In the genomic region with DNA sequence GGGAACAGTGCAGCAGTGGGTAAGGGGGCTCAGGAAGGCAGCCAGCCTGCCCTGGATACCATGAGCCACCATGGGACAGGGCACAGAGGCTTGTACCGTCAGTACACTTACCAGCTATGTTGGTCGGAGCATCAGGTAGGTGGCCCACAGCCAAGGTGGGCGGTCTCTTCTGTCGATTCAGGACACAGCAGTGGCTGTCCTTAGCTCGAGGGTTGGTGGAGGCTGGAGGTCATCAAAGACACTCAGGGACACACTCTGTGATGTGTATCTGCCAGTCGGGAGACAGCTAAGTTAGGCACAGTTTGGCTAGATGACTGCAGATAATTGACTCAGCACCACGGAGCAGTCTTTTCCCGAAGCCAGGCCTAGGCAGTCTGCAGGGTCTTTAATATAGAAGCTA, we compare ENCODE assay signal across 22 mouse cellular contexts. TPM values are rescaled to one million over a fixed set of nuclear protein-coding genes. Genes with fewer than 3 reads are reported as not detected.
"Had no signal": no experiment of that assay in that cellular context is flagged by ENCODE, and none has a peak within 500 bp of the region (broad histone marks: within the 10 kb centered on the region; RNA-seq: fewer than 3 reads in every experiment).

No protein-coding gene starts in this region.

- H3K36me3 ChIP-seq: lung, embryonic 15.5 days; midbrain, embryonic 15.5 days; neural tube, embryonic 12.5 days had no signal

- H3K9me3 ChIP-seq: lung, embryonic 15.5 days; midbrain, embryonic 15.5 days; neural tube, embryonic 12.5 days had no signal

- H3K9ac ChIP-seq: lung, embryonic 15.5 days; midbrain, embryonic 13.5 days; midbrain, embryonic 15.5 days; neural tube, embryonic 12.5 days had no signal

- H3K4me2 ChIP-seq: lung, embryonic 15.5 days; midbrain, embryonic 11.5 days; midbrain, embryonic 13.5 days; midbrain, embryonic 15.5 days; neural tube, embryonic 12.5 days had no signal

- H3K4me3 ChIP-seq: lung, embryonic 15.5 days; megakaryocyte, embryonic 14.5 days; midbrain, embryonic 13.5 days; midbrain, embryonic 15.5 days; neural tube, embryonic 12.5 days had no signal

- H3K27me3 ChIP-seq: lung, embryonic 15.5 days; midbrain, embryonic 13.5 days; midbrain, embryonic 15.5 days; neural tube, embryonic 12.5 days had no signal

- ATAC-seq: lung, postnatal 0 days; midbrain, embryonic 13.5 days; midbrain, embryonic 15.5 days had no signal

- H3K4me1 ChIP-seq: megakaryocyte, embryonic 14.5 days; midbrain, embryonic 13.5 days; midbrain, embryonic 15.5 days; neural tube, embryonic 12.5 days had no signal

- H3K27ac ChIP-seq: lung, embryonic 15.5 days; macrophage; midbrain, embryonic 13.5 days; midbrain, embryonic 15.5 days; neural tube, embryonic 12.5 days had no signal

- DNase-seq: lung, adult 2 months; lung, postnatal 14 days; lung, postnatal 36 days; retina, postnatal 1 day; right cerebral cortex, adult 18-20 months; right cerebral cortex, postnatal 25 days; right cerebral cortex, postnatal 4 days; spleen, adult 18-20 months; thymus, adult 18-20 months; thymus, postnatal 14 days; thymus, postnatal 36 days had no signal

RNA-seq across cellular contexts. Expression of a gene that starts 33.3 kb away (rescaled TPM):
- total RNA-seq: megakaryocyte progenitor cell, adult 5-6 weeks; monocyte, adult 5-6 weeks; neutrophil, adult 5-6 weeks had no signal
